Mouse (Mus musculus): ENCODE results near the gene Adamts17. TPM values are rescaled to one million over a fixed set of nuclear protein-coding genes. Genes with fewer than 3 reads are reported as not detected.

The Adamts17 gene
- total and polyA plus RNA-seq, 3 experiments, result 0.33 to 0.42 TPM; not detected in 1

- H3K27me3 ChIP-seq (ENCODE audit: control insufficient read depth in 1 of 2, insufficient read depth in 2 of 2, low read length in 2 of 2), result no peaks in the 10 kb centered on the region
- H3K9me3 ChIP-seq (replicated peaks; ENCODE audit: insufficient read depth, low read length), result no peaks in the 10 kb centered on the region
- no peak overlapping the region for H3K9ac ChIP-seq (ENCODE audit: control insufficient read depth, low read depth, low read length, poor library complexity, severe bottlenecking)
These were observed 223.0 kb downstream of the Adamts17 start for GRCm38 (mm10) chr7:67062571-67062970.

GRCm38 (mm10) chr7:67064627-67065305, 225.2 kb downstream of the Adamts17 start:
- Histone ChIP-seq H3K9me3 (replicated peaks; ENCODE audit: insufficient read depth, low read length) (no peaks in the 10 kb centered on the region), H3K4me1 (ENCODE audit: control insufficient read depth in 1 of 2, insufficient read depth in 2 of 2, low read length in 2 of 2) (no peaks in the 10 kb centered on the region), H3K4me3 (ENCODE audit: control insufficient read depth in 1 of 2, insufficient read depth in 1 of 2, low read depth in 2 of 2, low read length in 2 of 2) (no peak overlapping the region), H3K27ac (ENCODE audit: control insufficient read depth, low read depth, low read length) (no peak overlapping the region), H3K36me3 (ENCODE audit: control insufficient read depth in 1 of 2, insufficient read depth in 2 of 2, low read length in 2 of 2) (no peaks in the 10 kb centered on the region), H3K27me3 (ENCODE audit: control insufficient read depth in 1 of 2, insufficient read depth in 2 of 2, low read length in 2 of 2) (no peaks in the 10 kb centered on the region), H3K79me2 (ENCODE audit: control insufficient read depth, insufficient read depth, low read length, poor library complexity) (no peaks in the 10 kb centered on the region), H3K9ac (ENCODE audit: control insufficient read depth, low read depth, low read length, poor library complexity, severe bottlenecking) (no peak overlapping the region)
- DNase-seq (ENCODE audit: low read depth, low spot score), result no peak
- TF ChIP-seq EP300 (IDR thresholded peaks at IDR 0.05; ENCODE audit: low read depth in 1 of 2, low read length in 2 of 2) (no peak), ZKSCAN1 (IDR thresholded peaks at IDR 0.05; ENCODE audit: low read depth, low read length) (no peak), TCF12 (IDR thresholded peaks at IDR 0.05; ENCODE audit: low read depth, low read length) (no peak), ZNF384 (IDR thresholded peaks at IDR 0.05; ENCODE audit: low read depth, low read length) (no peak), POLR2AphosphoS2 (IDR thresholded peaks at IDR 0.05; ENCODE audit: low read length) (no peak), HCFC1 (IDR thresholded peaks at IDR 0.05; ENCODE audit: low read depth, low read length) (no peak)

More at GRCm38 (mm10) chr7:67062571-67062970, 223.0 kb downstream of the Adamts17 start:
- Histone ChIP-seq H3K4me1 (ENCODE audit: control insufficient read depth in 1 of 2, insufficient read depth in 2 of 2, low read length in 2 of 2) (no peaks in the 10 kb centered on the region), H3K36me3 (ENCODE audit: control insufficient read depth in 1 of 2, insufficient read depth in 2 of 2, low read length in 2 of 2) (no peaks in the 10 kb centered on the region), H3K4me3 (ENCODE audit: control insufficient read depth in 1 of 2, insufficient read depth in 1 of 2, low read depth in 2 of 2, low read length in 2 of 2) (no peak overlapping the region), H3K79me2 (ENCODE audit: control insufficient read depth, insufficient read depth, low read length, poor library complexity) (no peaks in the 10 kb centered on the region), H3K27ac (ENCODE audit: control insufficient read depth, low read depth, low read length) (no peak overlapping the region)
- TF ChIP-seq POLR2A (IDR thresholded peaks at IDR 0.05; ENCODE audit: control insufficient read depth in 1 of 2, insufficient read depth in 1 of 2, low read depth in 1 of 2, low read length in 2 of 2, poor library complexity in 1 of 2) (no peak), GABPA (IDR thresholded peaks at IDR 0.05; ENCODE audit: low read depth, low read length) (no peak), CTCF (IDR thresholded peaks at IDR 0.05 in 2 of 3, conservative IDR thresholded peaks at IDR 0.05 in 1 of 3; ENCODE audit: control insufficient read depth in 1 of 3, insufficient read depth in 1 of 3, low read depth in 2 of 3, low read length in 3 of 3, poor library complexity in 1 of 3, severe bottlenecking in 1 of 3) (no peak), ELF1 (IDR thresholded peaks at IDR 0.05; ENCODE audit: low read depth, low read length) (no peak), SIN3A (IDR thresholded peaks at IDR 0.05; ENCODE audit: low read length) (no peak)
- DNase-seq (ENCODE audit: low read depth, low spot score), result no peak

GRCm38 (mm10) chr7:67065631-67066030, 226.1 kb downstream of the Adamts17 start:
- Histone ChIP-seq H3K36me3 (ENCODE audit: control insufficient read depth in 1 of 2, insufficient read depth in 2 of 2, low read length in 2 of 2) (no peaks in the 10 kb centered on the region), H3K9me3 (replicated peaks; ENCODE audit: insufficient read depth, low read length) (no peaks in the 10 kb centered on the region), H3K79me2 (ENCODE audit: control insufficient read depth, insufficient read depth, low read length, poor library complexity) (no peaks in the 10 kb centered on the region), H3K27me3 (ENCODE audit: control insufficient read depth in 1 of 2, insufficient read depth in 2 of 2, low read length in 2 of 2) (no peaks in the 10 kb centered on the region), H3K4me3 (ENCODE audit: control insufficient read depth in 1 of 2, insufficient read depth in 1 of 2, low read depth in 2 of 2, low read length in 2 of 2) (no peak overlapping the region), H3K4me1 (ENCODE audit: control insufficient read depth in 1 of 2, insufficient read depth in 2 of 2, low read length in 2 of 2) (no peaks in the 10 kb centered on the region), H3K27ac (ENCODE audit: control insufficient read depth, low read depth, low read length) (no peak overlapping the region), H3K9ac (ENCODE audit: control insufficient read depth, low read depth, low read length, poor library complexity, severe bottlenecking) (no peak overlapping the region)
- DNase-seq (ENCODE audit: low read depth, low spot score), result no peak
- TF ChIP-seq ETS1 (IDR thresholded peaks at IDR 0.05; ENCODE audit: low read depth, low read length), result no peak
- no peak for TF ChIP-seq MXI1 (IDR thresholded peaks at IDR 0.05; ENCODE audit: low read depth, low read length)
- no peak for TF ChIP-seq GABPA (IDR thresholded peaks at IDR 0.05; ENCODE audit: low read depth, low read length)
- TF ChIP-seq MAZ (IDR thresholded peaks at IDR 0.05; ENCODE audit: low read depth, low read length), result no peak
- no peak for TF ChIP-seq SMC3 (IDR thresholded peaks at IDR 0.05; ENCODE audit: low read depth, low read length)
- TF ChIP-seq E2F4 (IDR thresholded peaks at IDR 0.05; ENCODE audit: borderline replicate concordance, low read depth, low read length), result no peak
- TF ChIP-seq JUND (IDR thresholded peaks at IDR 0.05; ENCODE audit: low read depth, low read length), result no peak
- no peak for TF ChIP-seq USF2 (IDR thresholded peaks at IDR 0.05; ENCODE audit: borderline replicate concordance in 1 of 2, insufficient read depth in 1 of 2, low read depth in 1 of 2, low read length in 2 of 2)
- TF ChIP-seq ZKSCAN1 (IDR thresholded peaks at IDR 0.05; ENCODE audit: low read depth, low read length), result no peak
- TF ChIP-seq MYC (IDR thresholded peaks at IDR 0.05; ENCODE audit: low read depth, low read length), result no peak
- TF ChIP-seq EP300 (IDR thresholded peaks at IDR 0.05; ENCODE audit: low read depth in 1 of 2, low read length in 2 of 2), result no peak
- TF ChIP-seq POLR2AphosphoS5 (IDR thresholded peaks at IDR 0.05; ENCODE audit: borderline replicate concordance, low read depth, low read length), result no peak

Measured in MEL (cell line).